Mouse (Mus musculus) brain, embryonic 18.5 days (tissue): Measurements from ENCODE around the gene Pced1b.
"Not testable (repeated sequence)": the region's sequence is repeated elsewhere in the genome, so short reads cannot be mapped to it uniquely, and the experiment has no call there.

Source experiments
- DNase-seq: peaks from one replicate; pipeline ENCODE4 v3.0.0-alpha.2; 2012; ENCODE audit warnings: low read depth, low spot score

Pced1b gene

GRCm38 (mm10) chr15:97342336-97342735 lies 95.4 kb downstream of the Pced1b start:
- DNase-seq = no peak

- DNase-seq = no peak
Observed at GRCm38 (mm10) chr15:97342945-97343344, 96.0 kb downstream of the Pced1b start.

GRCm38 (mm10) chr15:97343921-97344320 lies 97.0 kb downstream of the Pced1b start:
- DNase-seq = no peak

- no peak for DNase-seq
Observed at GRCm38 (mm10) chr15:97345110-97345509, 98.2 kb downstream of the Pced1b start.

- DNase-seq = no peak
Observed at GRCm38 (mm10) chr15:97345917-97346316, 99.0 kb downstream of the Pced1b start.

GRCm38 (mm10) chr15:97346413-97346812 lies 99.5 kb downstream of the Pced1b start:
- DNase-seq = no peak

- DNase-seq = no peak
Observed at GRCm38 (mm10) chr15:97346897-97347296, 100.0 kb downstream of the Pced1b start.

- no peak for DNase-seq
Observed at GRCm38 (mm10) chr15:97348566-97349315, 101.8 kb downstream of the Pced1b start.

GRCm38 (mm10) chr15:97350528-97350927 lies 103.6 kb downstream of the Pced1b start:
- no peak for DNase-seq

- no peak for DNase-seq
Observed at GRCm38 (mm10) chr15:97351016-97351415, 104.1 kb downstream of the Pced1b start.

GRCm38 (mm10) chr15:97351681-97352080 lies 104.8 kb downstream of the Pced1b start:
- DNase-seq = no peak

GRCm38 (mm10) chr15:97355676-97356303 lies 108.9 kb downstream of the Pced1b start:
- DNase-seq = no peak

- DNase-seq = no peak
Observed at GRCm38 (mm10) chr15:97357016-97357415, 110.1 kb downstream of the Pced1b start.

- DNase-seq = no peak
Observed at GRCm38 (mm10) chr15:97360842-97361770, 114.2 kb downstream of the Pced1b start.

- no peak for DNase-seq
Observed at GRCm38 (mm10) chr15:97361771-97362171, 114.9 kb downstream of the Pced1b start.

GRCm38 (mm10) chr15:97364271-97364670 lies 117.4 kb downstream of the Pced1b start:
- DNase-seq = not testable (repeated sequence)

- DNase-seq = no peak
Observed at GRCm38 (mm10) chr15:97364968-97365367, 118.1 kb downstream of the Pced1b start.

- no peak for DNase-seq
Observed at GRCm38 (mm10) chr15:97368035-97368608, 121.2 kb downstream of the Pced1b start.

GRCm38 (mm10) chr15:97368631-97369030 lies 121.7 kb downstream of the Pced1b start:
- no peak for DNase-seq

GRCm38 (mm10) chr15:97369144-97369543 lies 122.2 kb downstream of the Pced1b start:
- DNase-seq = no peak

GRCm38 (mm10) chr15:97370880-97371279 lies 124.0 kb downstream of the Pced1b start:
- no peak for DNase-seq

GRCm38 (mm10) chr15:97372043-97372442 lies 125.1 kb downstream of the Pced1b start:
- not testable (repeated sequence) for DNase-seq
